Mouse (Mus musculus): ENCODE data around the gene Ckmt2.

GRCm38 (mm10) chr13:91896476-91896875 lies 19.8 kb upstream of the Ckmt2 start:
- TF ChIP-seq CTCF (IDR thresholded peaks at IDR 0.05; ENCODE audit: control insufficient read depth, insufficient read depth, insufficient replicate concordance, low read depth, low read length) (no peak), POLR2A (IDR thresholded peaks at IDR 0.05; ENCODE audit: control insufficient read depth, low read depth, low read length) (no peak)
